Mouse (Mus musculus): ENCODE measurements around the gene Sult2b1.

DNA sequence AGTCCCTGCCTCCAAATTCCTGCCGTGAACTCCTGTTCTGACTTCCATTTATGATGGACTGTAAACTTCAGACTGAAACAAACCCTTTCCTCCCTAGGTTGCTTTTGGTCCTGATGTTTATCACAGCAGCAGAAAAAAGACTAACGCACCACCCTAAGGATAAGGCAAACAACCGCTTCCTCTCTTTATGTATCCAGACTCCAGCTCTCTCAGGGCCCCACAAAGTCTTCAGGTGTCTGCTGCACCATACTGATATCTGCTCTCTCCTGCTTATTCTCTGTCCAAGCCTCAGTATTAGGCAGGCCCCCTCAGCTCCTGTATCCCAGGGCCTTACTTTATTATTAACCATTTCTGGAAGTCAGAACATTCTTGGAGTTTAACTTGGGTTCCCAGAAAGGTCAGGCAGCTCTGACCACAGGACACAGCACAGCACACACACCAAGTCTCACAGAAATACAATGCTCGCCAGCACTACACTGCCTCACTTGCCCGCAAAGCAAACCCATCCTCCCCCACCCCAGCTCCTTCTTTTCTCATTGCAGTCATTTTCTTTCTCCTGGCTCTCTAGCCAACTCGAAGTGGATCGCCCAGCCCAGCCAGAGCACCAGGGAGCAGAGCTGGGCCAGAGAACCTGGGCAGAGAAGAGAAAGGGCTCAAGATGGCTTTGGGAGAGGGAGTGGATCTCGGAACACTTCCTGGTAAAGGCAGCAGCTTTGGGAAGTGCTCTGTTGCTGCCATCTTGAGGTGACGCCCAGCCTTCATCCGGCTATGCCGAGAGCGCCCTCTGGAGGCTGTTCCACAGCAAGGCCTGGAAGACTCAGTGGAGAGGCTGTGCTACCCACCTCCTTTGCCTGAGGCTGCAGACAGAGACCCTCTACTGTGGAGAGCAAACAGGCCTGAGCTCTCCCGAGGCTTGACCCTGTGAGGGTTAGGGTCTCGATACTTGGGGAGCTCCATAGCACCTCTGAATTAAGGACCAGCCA, 102.0 kb downstream of the Sult2b1 start:
- TF ChIP-seq POLR2A (IDR thresholded peaks at IDR 0.05; ENCODE audit: control insufficient read depth, low read depth, low read length) (no peak), CTCF (IDR thresholded peaks at IDR 0.05; ENCODE audit: control insufficient read depth, insufficient read depth, insufficient replicate concordance, low read depth, low read length) (peak; percentile 85)
